Mouse (Mus musculus) erythroid progenitor cell, adult 5-6 weeks (primary cell): ENCODE measurements around the gene St6galnac3. TPM values are rescaled to one million over a fixed set of nuclear protein-coding genes. Genes with fewer than 3 reads are reported as not detected.
"Not testable (repeated sequence)": the region's sequence is repeated elsewhere in the genome, so short reads cannot be mapped to it uniquely, and the experiment has no call there.

Experiments used
- ATAC-seq: replicated peaks from 2 replicates; pipeline ENCODE4 v1.8.0; 2016; ENCODE audit warnings: moderate number of reproducible peaks, mild to moderate bottlenecking, moderate TSS enrichment, inconsistent platforms; ENCODE audit not compliant: poor library complexity, low FRiP score, severe bottlenecking
- total RNA-seq, 2 experiments: library from RNA; stranded (forward) in 1 of 2; stranded (reverse) in 1 of 2; fragments of 150-400 nt in 1 of 2; fragments of 186-747, 209-891 nt in 1 of 2; gene quantifications; 2 replicates each; pipeline versions ENCODE4 v1.2.3 to v1.2.4; 2015 to 2017; ENCODE audit warnings: low replicate concordance in 2 of 2

The St6galnac3 gene
- total RNA-seq, 2 experiments from 2014 or later: 5.4 to 10.7 TPM

- ATAC-seq: no peak
These were observed 329.6 kb downstream of the St6galnac3 start for GRCm38 (mm10) chr3:153395351-153395750.

- ATAC-seq: no peak
These were observed 330.2 kb downstream of the St6galnac3 start for GRCm38 (mm10) chr3:153394751-153395150.

GRCm38 (mm10) chr3:153394224-153394623, 330.8 kb downstream of the St6galnac3 start:
- no peak for ATAC-seq

- not testable (repeated sequence) for ATAC-seq
These were observed 333.5 kb downstream of the St6galnac3 start for GRCm38 (mm10) chr3:153391451-153391850.

- not testable (repeated sequence) for ATAC-seq
These were observed 340.3 kb downstream of the St6galnac3 start for GRCm38 (mm10) chr3:153384651-153385050.

- no peak for ATAC-seq
These were observed 341.3 kb downstream of the St6galnac3 start for GRCm38 (mm10) chr3:153383656-153384055.

- no peak for ATAC-seq
These were observed 359.8 kb downstream of the St6galnac3 start for GRCm38 (mm10) chr3:153365057-153365755.

GRCm38 (mm10) chr3:153364366-153364765, 360.6 kb downstream of the St6galnac3 start:
- ATAC-seq: no peak

- no peak for ATAC-seq
These were observed 365.0 kb downstream of the St6galnac3 start for GRCm38 (mm10) chr3:153359966-153360365.

- ATAC-seq: no peak
These were observed 368.9 kb downstream of the St6galnac3 start for GRCm38 (mm10) chr3:153356071-153356470.

GRCm38 (mm10) chr3:153354988-153355297, 370.0 kb downstream of the St6galnac3 start:
- ATAC-seq: no peak

GRCm38 (mm10) chr3:153354186-153354987, 370.6 kb downstream of the St6galnac3 start:
- no peak for ATAC-seq

GRCm38 (mm10) chr3:153353313-153354103, 371.5 kb downstream of the St6galnac3 start:
- ATAC-seq: no peak

- no peak for ATAC-seq
These were observed 375.0 kb downstream of the St6galnac3 start for GRCm38 (mm10) chr3:153349981-153350380.

- no peak for ATAC-seq
These were observed 376.0 kb downstream of the St6galnac3 start for GRCm38 (mm10) chr3:153348797-153349465.

GRCm38 (mm10) chr3:153344979-153345378, 380.0 kb downstream of the St6galnac3 start:
- ATAC-seq: no peak

GRCm38 (mm10) chr3:153339940-153340339, 385.0 kb downstream of the St6galnac3 start:
- no peak for ATAC-seq

GRCm38 (mm10) chr3:153339091-153339490, 385.9 kb downstream of the St6galnac3 start:
- no peak for ATAC-seq

- ATAC-seq: no peak
These were observed 387.2 kb downstream of the St6galnac3 start for GRCm38 (mm10) chr3:153337779-153338178.

GRCm38 (mm10) chr3:153337221-153337620, 387.8 kb downstream of the St6galnac3 start:
- ATAC-seq: no peak
